ENCODE assay signal across 35 mouse cellular contexts in genomic region chr14:15128157-15128556, GRCm38 (mm10).
"Had no signal": no experiment of that assay in that cellular context is flagged by ENCODE, and none has a peak within 500 bp of the region (broad histone marks: within the 10 kb centered on the region; RNA-seq: fewer than 3 reads in every experiment).

No protein-coding gene starts in this region.

- H3K4me1 ChIP-seq: heart, embryonic 10.5 days; heart, embryonic 12.5 days; heart, embryonic 13.5 days; heart, embryonic 15.5 days; hindbrain, embryonic 10.5 days; hindbrain, embryonic 12.5 days; hindbrain, embryonic 13.5 days; hindbrain, embryonic 15.5 days; intestine, embryonic 15.5 days; kidney, embryonic 15.5 days had no signal

- ATAC-seq: hindbrain, embryonic 16.5 days; hindbrain, postnatal 0 days; inflammation-experienced regulatory T-cells, adult 6 months; intestine, embryonic 15.5 days; intestine, embryonic 16.5 days; intestine, postnatal 0 days had no signal

- H3K4me2 ChIP-seq: heart, embryonic 11.5 days; heart, embryonic 12.5 days; heart, embryonic 13.5 days; heart, embryonic 15.5 days; hindbrain, embryonic 12.5 days; hindbrain, embryonic 13.5 days; hindbrain, embryonic 14.5 days; hindbrain, embryonic 15.5 days; intestine, embryonic 15.5 days; kidney, embryonic 15.5 days had no signal

- H3K9me3 ChIP-seq: heart, embryonic 10.5 days; heart, embryonic 12.5 days; heart, embryonic 13.5 days; heart, embryonic 15.5 days; hindbrain, embryonic 10.5 days; hindbrain, embryonic 12.5 days; hindbrain, embryonic 13.5 days; hindbrain, embryonic 15.5 days; intestine, embryonic 15.5 days; kidney, embryonic 15.5 days had no signal

- H3K27me3 ChIP-seq: heart, embryonic 12.5 days; heart, embryonic 13.5 days; heart, embryonic 15.5 days; hindbrain, embryonic 12.5 days; hindbrain, embryonic 13.5 days; hindbrain, embryonic 15.5 days; intestine, embryonic 15.5 days; kidney, embryonic 15.5 days had no signal

- H3K36me3 ChIP-seq: heart, embryonic 10.5 days; heart, embryonic 12.5 days; heart, embryonic 13.5 days; heart, embryonic 15.5 days; hindbrain, embryonic 10.5 days; hindbrain, embryonic 12.5 days; hindbrain, embryonic 13.5 days; hindbrain, embryonic 15.5 days; intestine, embryonic 15.5 days; kidney, embryonic 15.5 days had no signal

- H3K9ac ChIP-seq: heart, embryonic 12.5 days; heart, embryonic 13.5 days; heart, embryonic 15.5 days; hindbrain, embryonic 12.5 days; hindbrain, embryonic 13.5 days; hindbrain, embryonic 14.5 days; hindbrain, embryonic 15.5 days; intestine, embryonic 15.5 days; kidney, embryonic 15.5 days had no signal

- H3K27ac ChIP-seq: heart, embryonic 10.5 days; heart, embryonic 13.5 days; heart, embryonic 15.5 days; hindbrain, embryonic 10.5 days; hindbrain, embryonic 12.5 days; hindbrain, embryonic 13.5 days; hindbrain, embryonic 14.5 days; hindbrain, embryonic 15.5 days; hindbrain, postnatal 0 days; intestine, embryonic 15.5 days; kidney, embryonic 15.5 days; kidney, postnatal 0 days; layer of hippocampus, adult 2 months had no signal

- H3K4me3 ChIP-seq: heart, embryonic 10.5 days; heart, embryonic 12.5 days; heart, embryonic 13.5 days; heart, embryonic 15.5 days; hindbrain, embryonic 10.5 days; hindbrain, embryonic 12.5 days; hindbrain, embryonic 13.5 days; hindbrain, embryonic 15.5 days; intestine, embryonic 15.5 days; kidney, embryonic 15.5 days; layer of hippocampus, adult 2 months had no signal

- DNase-seq: heart, postnatal 10 days; heart, postnatal 14 days; heart, postnatal 36 days; heart, postnatal 4 days; kidney, adult 11 months; kidney, adult 18-20 months; kidney, adult 2 months; kidney, adult 8-10 months; kidney, adult 9 months; kidney, postnatal 10 days; kidney, postnatal 14 days; kidney, postnatal 25 days; kidney, postnatal 36 days; kidney, postnatal 4 days; layer of hippocampus, adult 9-11 months; layer of hippocampus, postnatal 36 days had no signal
